Mouse (Mus musculus): ENCODE measurements around the gene Rprd2.
A peak's percentile ranks its signal among the peaks of the same experiment; 100 is the strongest.
"Not testable (repeated sequence)": the region's sequence is repeated elsewhere in the genome, so short reads cannot be mapped to it uniquely, and the experiment has no call there.

Rprd2 gene

GRCm38 (mm10) chr3:95818571-95819288 is at the start of gene Rprd2:
Gene Rprd2 (minus strand): TSS chr3:95818863.
- DNase-seq (ENCODE audit: low spot score), result peak; percentile 87

DNA sequence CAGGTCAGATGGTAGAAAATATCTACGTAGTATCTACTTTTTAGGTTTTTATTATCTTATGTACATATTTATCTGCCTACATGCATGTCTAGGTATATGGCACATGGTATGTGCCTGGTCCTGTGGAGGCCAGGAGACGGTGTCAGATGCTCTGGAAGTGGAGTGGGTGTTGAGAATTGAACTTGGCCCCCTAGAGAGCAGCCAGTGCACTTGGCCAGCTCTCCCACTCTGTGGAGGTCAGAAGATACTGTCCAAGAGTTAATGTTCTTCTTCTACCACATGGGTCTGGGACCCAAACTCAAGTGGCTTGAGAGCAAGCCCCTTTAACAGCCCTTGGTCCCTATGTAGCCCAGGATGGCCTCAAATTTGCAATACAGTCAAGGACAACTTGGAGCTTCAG is 48.7 kb upstream of the Rprd2 start:
- no peak for DNase-seq (ENCODE audit: low spot score)

- no peak for DNase-seq (ENCODE audit: low spot score)
These were observed 47.4 kb upstream of the Rprd2 start for GRCm38 (mm10) chr3:95866071-95866470.

- no peak for DNase-seq (ENCODE audit: low spot score)
These were observed 46.9 kb upstream of the Rprd2 start for GRCm38 (mm10) chr3:95865571-95865970.

DNA sequence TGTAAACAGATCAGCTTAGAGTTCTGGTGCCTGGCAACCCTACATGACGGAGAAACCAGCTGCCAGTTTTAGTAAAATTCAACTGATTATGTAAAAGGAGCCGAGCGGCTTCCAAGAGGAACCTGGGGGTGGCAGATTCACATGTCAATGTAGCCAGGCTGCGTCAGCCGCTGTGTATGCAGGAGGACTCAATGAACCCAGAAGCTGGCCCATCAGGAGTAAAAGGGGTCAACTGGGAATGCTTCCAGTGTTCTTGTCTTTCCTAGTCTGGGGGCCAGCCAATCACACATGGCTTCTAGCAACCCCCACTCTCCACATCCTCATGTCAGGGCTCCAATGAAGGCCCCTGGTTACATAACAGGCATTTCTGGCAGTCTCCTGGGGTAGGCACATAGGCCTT is 46.4 kb upstream of the Rprd2 start:
- DNase-seq (ENCODE audit: low spot score), result no peak

DNA sequence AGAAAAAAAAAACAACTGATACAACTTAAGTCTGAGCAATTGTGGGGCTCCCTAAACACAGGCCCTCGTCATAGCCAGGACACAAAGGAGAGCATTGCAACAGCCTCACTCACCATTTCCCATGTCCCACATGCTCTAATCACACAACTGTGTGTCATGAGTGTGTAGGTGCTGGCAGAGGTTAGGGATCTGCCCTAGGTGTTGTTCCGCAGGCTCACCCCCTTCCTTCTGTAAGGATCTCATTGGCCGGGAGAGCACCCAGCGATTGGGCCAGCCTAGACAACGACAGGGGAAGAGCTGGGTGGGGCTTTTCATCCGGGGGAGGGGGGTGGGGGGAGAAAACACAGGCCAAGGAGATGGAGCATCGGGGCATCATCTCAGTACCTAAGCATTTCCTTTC is 44.9 kb upstream of the Rprd2 start:
- no peak for DNase-seq (ENCODE audit: low spot score)

GRCm38 (mm10) chr3:95861796-95862195 is 43.1 kb upstream of the Rprd2 start:
- peak; percentile 50 for DNase-seq (ENCODE audit: low spot score)

DNA sequence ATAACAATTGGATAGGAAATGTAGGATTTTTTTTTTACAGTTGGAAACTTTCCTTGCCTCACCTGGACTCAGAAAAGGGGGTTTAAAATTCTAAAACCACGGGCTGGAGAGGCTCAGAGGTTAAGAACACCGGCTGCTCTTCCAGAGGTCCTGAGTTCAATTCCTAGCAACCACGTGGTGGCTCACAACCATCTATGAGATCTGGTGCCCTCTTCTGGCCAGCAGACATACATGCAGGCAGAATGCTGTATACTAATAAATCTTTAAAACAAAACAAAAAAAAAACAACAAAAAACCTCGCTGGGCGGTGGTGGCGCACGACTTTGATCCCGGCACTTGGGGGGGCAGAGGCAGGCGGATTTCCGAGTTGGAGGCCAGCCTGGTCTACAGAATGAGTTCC is 42.6 kb upstream of the Rprd2 start:
- DNase-seq (ENCODE audit: low spot score), result no peak

DNA sequence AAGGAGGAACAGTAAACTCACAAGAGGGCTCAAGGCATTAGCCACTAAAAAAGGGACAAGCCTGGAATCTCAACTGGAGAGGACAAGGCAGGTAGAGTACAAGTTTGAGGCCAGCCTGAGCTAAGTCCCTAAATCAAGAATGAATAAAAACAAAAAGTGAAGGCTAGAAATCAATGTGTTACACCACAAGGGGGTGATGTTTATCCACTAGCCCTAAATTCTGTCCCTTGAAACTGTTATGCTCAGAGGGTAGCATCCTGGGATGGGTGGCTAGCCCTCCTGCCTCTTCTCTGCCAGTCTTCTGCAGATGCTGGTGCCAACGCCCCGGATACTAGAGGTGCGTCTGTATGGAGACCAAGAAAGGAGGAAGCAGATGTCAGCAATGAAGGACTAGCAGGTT is 41.7 kb upstream of the Rprd2 start:
- DNase-seq (ENCODE audit: low spot score), result no peak

DNA sequence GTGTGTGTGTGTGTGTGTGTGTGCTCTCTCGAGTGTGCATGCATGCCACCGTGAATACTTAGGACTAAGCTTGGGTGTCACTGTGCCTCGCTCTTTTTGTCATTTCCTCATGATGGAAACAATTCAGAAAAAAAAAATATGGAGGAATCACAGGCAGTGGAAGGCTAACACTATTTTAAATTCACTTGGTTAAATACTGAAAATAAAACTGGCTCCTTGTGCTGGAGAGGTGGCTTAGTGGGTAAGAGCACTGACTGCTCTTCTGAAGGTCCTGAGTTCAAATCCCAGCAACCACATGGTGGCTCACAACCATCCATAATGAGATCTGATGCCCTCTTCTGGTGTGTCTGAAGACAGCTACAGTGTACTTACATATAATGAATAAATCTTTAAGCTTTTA is 39.6 kb upstream of the Rprd2 start:
- not testable (repeated sequence) for DNase-seq (ENCODE audit: low spot score)

GRCm38 (mm10) chr3:95857050-95857449 is 38.4 kb upstream of the Rprd2 start:
- DNase-seq (ENCODE audit: low spot score), result not testable (repeated sequence)

- DNase-seq (ENCODE audit: low spot score), result no peak
These were observed 37.5 kb upstream of the Rprd2 start for GRCm38 (mm10) chr3:95856115-95856514.

- peak; percentile 90 for DNase-seq (ENCODE audit: low spot score)
These were observed 36.9 kb upstream of the Rprd2 start, which contains the start of gene Prpf3 for GRCm38 (mm10) chr3:95855502-95856089. Gene Prpf3 (minus strand): TSS chr3:95855885.

DNA sequence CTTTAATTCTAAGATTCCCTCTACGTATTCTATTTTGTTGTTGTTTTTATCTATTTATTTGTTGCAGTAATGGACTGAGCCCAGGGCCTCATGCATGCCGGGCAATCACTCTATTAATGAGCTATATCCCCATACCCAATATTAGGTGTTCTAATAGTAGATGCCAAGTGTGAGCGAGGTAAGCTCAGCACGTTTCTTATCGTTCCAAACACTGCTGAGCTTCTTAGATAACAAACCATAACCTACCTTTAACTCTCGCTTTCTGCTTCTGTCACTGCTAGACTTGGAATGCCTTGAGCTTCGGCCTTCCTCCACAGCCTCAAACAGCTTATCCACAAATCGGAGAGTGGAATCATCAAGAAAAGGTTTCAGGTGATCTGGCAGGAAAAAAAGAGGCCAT is 32.7 kb upstream of the Rprd2 start:
- no peak for DNase-seq (ENCODE audit: low spot score)

DNA sequence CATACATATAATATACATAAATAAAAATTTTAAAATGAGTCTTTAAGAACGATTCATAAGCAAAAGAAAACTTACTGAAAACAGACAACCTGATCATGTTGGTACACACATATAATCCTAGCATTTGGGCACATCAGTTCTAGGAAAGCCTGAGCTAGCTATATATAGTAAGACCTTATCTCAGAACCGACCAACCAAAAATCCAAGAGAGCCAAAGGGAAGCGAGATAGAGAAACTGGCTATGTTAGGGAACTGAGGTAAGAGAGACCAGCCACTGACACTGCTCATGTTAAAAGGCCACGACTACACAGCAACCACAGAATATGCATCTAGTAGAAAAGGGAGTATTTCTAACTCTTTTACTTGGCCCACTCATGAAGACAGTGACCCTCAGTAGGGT is 31.9 kb upstream of the Rprd2 start:
- no peak for DNase-seq (ENCODE audit: low spot score)

- no peak for DNase-seq (ENCODE audit: low spot score)
These were observed 24.0 kb upstream of the Rprd2 start for GRCm38 (mm10) chr3:95842503-95843214.

GRCm38 (mm10) chr3:95839250-95839649 is 20.6 kb upstream of the Rprd2 start:
- DNase-seq (ENCODE audit: low spot score), result no peak

DNA sequence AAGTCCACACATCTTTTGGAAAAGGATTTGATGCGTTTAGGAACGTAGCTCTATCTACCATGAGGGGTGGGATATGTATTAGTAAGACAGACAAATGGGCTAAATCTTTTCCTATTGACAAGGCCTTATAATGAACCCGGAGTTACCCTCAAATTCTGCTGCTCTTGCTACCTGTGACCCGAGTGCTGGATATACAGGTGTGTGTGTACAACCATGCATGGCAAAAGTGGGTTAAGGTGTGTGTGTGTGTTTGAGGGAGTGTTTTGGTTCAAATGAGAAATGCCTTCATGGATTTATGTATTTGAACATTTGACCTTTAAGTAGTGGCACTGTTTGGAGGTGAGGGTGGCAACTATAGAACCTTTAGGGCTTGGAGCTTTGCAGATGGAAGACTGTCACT is 10.4 kb upstream of the Rprd2 start:
- DNase-seq (ENCODE audit: low spot score), result no peak

DNA sequence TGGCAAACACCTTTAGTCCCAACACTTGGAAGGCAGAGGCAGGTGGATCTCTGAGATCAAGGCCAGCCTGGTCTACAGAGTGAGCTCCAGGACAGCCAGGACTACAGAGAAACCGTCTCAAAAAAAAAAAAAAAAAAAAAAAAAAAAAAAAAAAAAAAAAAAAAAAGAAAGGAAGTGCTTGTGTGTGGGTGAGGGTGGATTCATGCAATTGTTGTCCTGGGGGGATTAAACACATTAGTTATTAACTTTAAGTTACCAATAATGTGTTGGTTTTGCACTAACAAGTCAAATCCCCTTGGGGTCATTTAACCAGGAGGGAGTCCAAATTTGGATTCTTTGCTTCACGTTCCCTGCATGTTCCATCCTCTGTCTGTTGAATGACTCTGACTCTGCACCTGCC is 7.6 kb upstream of the Rprd2 start:
- DNase-seq (ENCODE audit: low spot score), result no peak

GRCm38 (mm10) chr3:95820046-95821010 is 1.7 kb upstream of the Rprd2 start:
- DNase-seq (ENCODE audit: low spot score), result no peak

DNA sequence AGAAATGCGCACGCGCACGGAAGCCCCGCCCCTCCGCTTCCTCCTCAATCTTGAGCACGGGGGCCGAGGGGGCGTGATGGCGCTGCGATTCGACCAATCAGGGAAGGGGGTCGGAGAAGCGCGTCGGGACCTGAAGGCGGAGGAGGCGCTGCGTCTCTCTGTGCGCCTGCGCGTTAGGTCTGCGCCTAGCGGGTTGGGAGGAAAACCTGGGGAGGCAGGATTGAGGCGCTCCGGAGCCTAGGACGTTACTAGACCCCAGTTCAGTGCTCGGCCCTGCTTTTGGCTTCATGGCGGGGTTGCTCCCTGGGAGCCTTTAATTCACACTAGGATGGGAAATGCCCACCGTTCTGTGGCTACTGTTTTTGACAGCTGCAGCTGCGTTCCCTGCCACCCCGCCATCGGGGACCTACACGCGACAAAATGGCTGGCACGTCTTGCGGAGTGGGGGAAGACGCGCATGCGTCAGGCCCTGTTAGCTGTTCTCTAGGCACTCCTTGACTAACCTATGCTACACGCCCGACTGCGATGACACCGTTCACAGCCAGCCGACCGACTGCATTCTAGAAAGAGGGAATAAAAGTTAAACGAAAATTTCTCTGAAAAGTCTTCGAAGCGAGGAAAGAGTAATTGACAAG is 805 bp upstream of the Rprd2 start:
- DNase-seq (ENCODE audit: low spot score), result peak; percentile 99

Data from yolk sac, embryonic 10.5 days (tissue).